Mouse (Mus musculus) liver, embryonic 14.5 days (tissue): ENCODE measurements around the gene Aldh3b2. TPM values are rescaled to one million over a fixed set of nuclear protein-coding genes. Genes with fewer than 3 reads are reported as not detected.
A peak's percentile ranks its signal among the peaks of the same experiment; 100 is the strongest.

Source experiments
- ATAC-seq: fragments of 200-750 bp; cut with Nextera tagmentation; 2 replicates; pipeline ENCODE4 v1.8.0; 2017; ENCODE audit warnings: moderate number of reproducible peaks, mild to moderate bottlenecking, moderate library complexity; ENCODE audit not compliant: insufficient read depth
- DNase-seq, 3 experiments: peaks; one replicate each; pipeline ENCODE4 v3.0.0-alpha.2; 2012 to 2013; ENCODE audit warnings: low read depth in 3 of 3, low spot score in 3 of 3
- H3K27ac ChIP-seq: fragments of 300-500 bp; sonication (generic); 2 replicates; pipeline ENCODE4 v1.5.1; 2014; ENCODE audit warnings: moderate library complexity, mild to moderate bottlenecking, control low read depth, inconsistent platforms
- H3K27me3 ChIP-seq: fragments of 300-500 bp; sonication (generic); 2 replicates; pipeline ENCODE4 v1.6.1; 2014; ENCODE audit warnings: mild to moderate bottlenecking, low read length, moderate library complexity; ENCODE audit not compliant: control insufficient read depth, insufficient read depth
- H3K36me3 ChIP-seq: fragments of 300-500 bp; sonication (generic); replicated peaks from 2 replicates; pipeline ENCODE4 v1.6.1; 2014; ENCODE audit warnings: low read depth; ENCODE audit not compliant: control insufficient read depth, insufficient read depth
- H3K4me1 ChIP-seq, 2 experiments: fragments of 200-500 bp in 1 of 2; fragments of 300-500 bp in 1 of 2; sonication (generic) in 1 of 2; replicated peaks; 2 replicates each; pipeline ENCODE4 v1.6.1; 2012 to 2014; ENCODE audit warnings: antibody characterized with exemption in 1 of 2, inconsistent platforms in 1 of 2, low read length in 1 of 2; ENCODE audit not compliant: control insufficient read depth in 2 of 2, insufficient read depth in 2 of 2
- H3K4me2 ChIP-seq: fragments of 300-500 bp; sonication (generic); 2 replicates; pipeline ENCODE4 v1.6.1; 2014; ENCODE audit warnings: low read depth, mild to moderate bottlenecking, control low read depth, moderate library complexity
- H3K4me3 ChIP-seq, 2 experiments: fragments of 200-500 bp in 1 of 2; fragments of 300-500 bp in 1 of 2; sonication (generic) in 1 of 2; 2 replicates each; pipeline ENCODE4 v1.5.1; 2012 to 2014; ENCODE audit warnings: low read depth in 2 of 2, low read length in 2 of 2, mild to moderate bottlenecking in 2 of 2, control low read depth in 1 of 2, inconsistent platforms in 1 of 2, moderate library complexity in 1 of 2; ENCODE audit not compliant: insufficient read depth in 1 of 2
- H3K9ac ChIP-seq: fragments of 300-500 bp; sonication (generic); replicated peaks from 2 replicates; pipeline ENCODE4 v1.6.1; 2014; ENCODE audit warnings: mild to moderate bottlenecking, control low read depth, moderate library complexity
- H3K9me3 ChIP-seq: fragments of 300-500 bp; sonication (generic); 2 replicates; pipeline ENCODE4 v1.6.1; 2016; ENCODE audit warnings: low read length, mixed read lengths; ENCODE audit not compliant: control insufficient read depth
- CTCF ChIP-seq: IDR thresholded peaks from 2 replicates; pipeline ENCODE4 v1.5.1; 2016; ENCODE audit warnings: antibody characterized with exemption, low read depth, control low read depth
- EP300 ChIP-seq: IDR thresholded peaks from 2 replicates; pipeline ENCODE4 v1.6.1; 2016; ENCODE audit warnings: antibody characterized with exemption, low read depth
- WGBS: fragments of 180-500 bp; shearing (Covaris S2); extraction: QIAGEN DNeasy Blood & Tissue Kit; methylation state at CpG from one replicate; pipeline ENCODE4 v1.1.7; 2014; ENCODE audit not compliant: insufficient replicate concordance; 5-methylcytosine and 5-hydroxymethylcytosine counted together
- polyA plus RNA-seq, 2 experiments: library from polyadenylated mRNA; depleted of rRNA in 1 of 2; stranded (reverse) in 1 of 2; unstranded in 1 of 2; fragments of >200 nt; fragmentation: Nextera tagmentation in 1 of 2; extraction: Ambion mirVana in 1 of 2; gene quantifications; 2 replicates each; pipeline versions ENCODE4 v1.2.1 to v1.2.3; 2012 to 2014

Aldh3b2 gene
- 0.32 and 0.33 TPM in 2 replicates for polyA plus RNA-seq (2012; rRNA removed)
- polyA plus RNA-seq (2014; fragmentation: Nextera tagmentation; extraction: Ambion mirVana) = 0.48 and 0.56 TPM in 2 replicates

DNA sequence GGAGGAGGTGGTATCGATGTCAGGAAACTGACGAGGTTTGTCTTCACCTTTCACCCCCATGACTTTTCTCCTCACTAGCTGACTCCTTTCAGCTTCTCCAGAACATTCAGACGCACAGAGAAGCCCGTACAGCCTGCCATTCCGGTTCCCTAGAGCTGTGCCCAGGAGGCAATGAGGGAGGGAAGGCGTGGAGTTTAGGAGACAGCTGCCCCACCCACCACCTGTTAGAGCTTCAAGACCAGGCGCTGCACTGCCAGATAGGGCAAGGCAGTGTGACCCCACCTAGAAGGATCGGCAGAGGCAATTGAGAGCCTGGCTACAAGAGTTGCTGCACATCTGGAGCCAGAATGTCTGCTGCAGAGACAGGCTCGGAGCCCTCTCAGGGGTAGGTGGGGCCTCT lies at the start of gene Aldh3b2:
Aldh3b2 (plus strand) TSS at position 100 of the 400 bp plus-strand sequence.
- DNase-seq (peak; percentile 48 to 60 (median 55)), ATAC-seq (peak; percentile 83)
- 29% methylated on average over 9 of the region's 9 CpGs for WGBS
- no peaks in the 10 kb centered on the region for H3K27me3 ChIP-seq
- peaks cover 5 to 12% of the 10 kb centered on the region in 2 experiments; a peak in 3 of 4 replicates for H3K4me1 ChIP-seq
- H3K36me3 ChIP-seq = no peaks in the 10 kb centered on the region
- no peak within 1 kb of the TSS for H3K9ac ChIP-seq
- TF ChIP-seq EP300 (no peak), CTCF (no peak)
- H3K4me3 ChIP-seq = no peak within 1 kb of the TSS
- no peak within 1 kb of the TSS for H3K4me2 ChIP-seq
- no peaks in the 10 kb centered on the region for H3K9me3 ChIP-seq
- H3K27ac ChIP-seq = no peak within 1 kb of the TSS

DNA sequence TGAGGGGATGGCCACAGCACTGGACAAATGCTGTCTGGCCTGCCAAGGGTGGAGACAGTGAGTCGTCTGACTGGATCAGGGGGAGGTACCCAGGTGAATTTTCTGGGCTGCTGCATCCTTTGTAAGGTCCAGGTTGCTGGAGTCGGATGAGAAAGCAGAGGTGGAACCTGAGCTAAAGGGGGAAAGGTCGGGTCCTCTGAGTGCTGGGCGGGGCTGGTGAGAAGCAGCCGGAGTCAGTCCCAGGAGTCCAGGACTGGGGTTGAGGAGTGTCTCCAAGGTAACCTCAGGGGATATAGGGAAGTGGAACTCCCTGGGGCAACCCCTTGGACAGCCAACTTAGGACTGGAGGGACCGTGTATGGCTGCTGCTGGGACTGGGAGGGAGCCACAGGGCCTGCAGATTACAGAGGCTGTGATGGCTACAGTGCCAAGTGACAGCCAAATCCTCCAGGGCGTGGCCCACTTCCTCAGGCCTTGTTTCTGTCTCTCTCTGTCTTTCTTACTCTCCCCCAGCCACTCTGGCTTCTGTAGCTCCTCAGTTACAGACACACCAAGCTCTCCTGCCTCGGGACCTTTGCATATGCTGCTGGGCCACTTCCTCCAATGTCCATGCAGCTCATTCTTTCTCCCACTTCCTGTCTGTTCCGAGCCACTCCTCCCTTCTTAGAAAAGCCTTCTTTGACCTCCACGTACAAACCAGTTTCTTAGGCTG lies 49.3 kb upstream of the Aldh3b2 start:
- WGBS = 40% methylated on average over 10 of the region's 10 CpGs
- H3K4me2 ChIP-seq = no peak overlapping the region
- H3K27me3 ChIP-seq = no peaks in the 10 kb centered on the region
- ATAC-seq (no peak), DNase-seq (no peak)
- H3K9ac ChIP-seq = no peak overlapping the region
- H3K9me3 ChIP-seq = no peaks in the 10 kb centered on the region
- no peak overlapping the region for H3K27ac ChIP-seq
- H3K4me3 ChIP-seq = no peak overlapping the region
- no peaks in the 10 kb centered on the region for H3K36me3 ChIP-seq
- peaks cover 3 to 8% of the 10 kb centered on the region in 2 experiments; a peak in 3 of 4 replicates for H3K4me1 ChIP-seq
- TF ChIP-seq CTCF (0 out of 2 replicates have a peak, but pooled peaks have one; percentile 5), EP300 (no peak)

DNA sequence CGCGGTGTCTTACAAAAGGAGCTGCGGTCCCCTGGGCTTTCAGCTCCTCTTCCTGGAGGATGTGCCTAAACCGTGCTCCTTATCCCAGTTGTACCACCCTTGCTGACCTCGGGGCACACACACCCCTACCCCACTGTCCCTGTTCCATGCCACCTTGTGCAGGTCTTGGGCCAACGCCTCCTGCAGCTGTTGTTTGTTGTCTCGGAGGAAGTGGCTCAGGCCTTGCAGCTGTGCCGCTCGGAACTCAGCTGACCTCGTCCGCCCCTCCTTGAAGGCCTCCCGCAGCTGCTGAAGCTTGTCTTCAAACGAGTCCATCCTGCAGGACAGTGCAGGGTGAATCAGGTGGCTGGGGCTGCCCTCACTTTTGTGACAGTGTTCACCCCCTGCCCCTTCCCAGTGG lies 48.5 kb upstream of the Aldh3b2 start:
- 56% methylated on average over 13 of the region's 13 CpGs for WGBS
- no peaks in the 10 kb centered on the region for H3K9me3 ChIP-seq
- no peak for TF ChIP-seq EP300
- no peak for TF ChIP-seq CTCF
- no peaks in the 10 kb centered on the region for H3K27me3 ChIP-seq
- H3K27ac ChIP-seq = no peak overlapping the region
- peaks cover 3 to 8% of the 10 kb centered on the region in 2 experiments; a peak in 3 of 4 replicates for H3K4me1 ChIP-seq
- H3K36me3 ChIP-seq = no peaks in the 10 kb centered on the region
- no peak overlapping the region for H3K4me2 ChIP-seq
- no peak overlapping the region for H3K9ac ChIP-seq
- no peak overlapping the region for H3K4me3 ChIP-seq
- ATAC-seq = no peak
- no peak for DNase-seq

DNA sequence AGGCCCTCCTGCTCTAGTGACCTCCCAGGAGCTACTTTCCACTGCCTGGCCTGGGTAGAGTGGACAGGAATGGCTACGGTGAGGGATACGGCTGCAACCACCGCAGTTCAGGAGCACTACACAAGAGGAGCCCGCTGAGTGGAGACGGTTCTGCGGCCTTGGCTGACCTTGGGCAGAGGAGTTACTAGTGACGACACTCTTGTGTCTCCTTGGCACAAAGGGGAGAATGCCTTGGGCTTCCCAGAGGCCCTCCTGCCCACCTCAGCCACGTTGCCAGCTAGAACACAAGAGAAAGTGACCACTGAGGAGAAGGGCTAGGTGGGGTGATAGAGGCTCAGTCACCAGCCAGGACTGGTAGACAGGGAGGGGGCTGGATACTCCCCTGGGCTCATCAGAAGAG lies 47.9 kb upstream of the Aldh3b2 start:
- 77% methylated on average over 8 of the region's 8 CpGs for WGBS
- DNase-seq = no peak
- H3K9ac ChIP-seq = no peak overlapping the region
- no peaks in the 10 kb centered on the region for H3K27me3 ChIP-seq
- H3K27ac ChIP-seq = no peak overlapping the region
- TF ChIP-seq CTCF = no peak
- no peak for TF ChIP-seq EP300
- H3K4me2 ChIP-seq = no peak overlapping the region
- H3K4me3 ChIP-seq = no peak overlapping the region
- H3K36me3 ChIP-seq = no peaks in the 10 kb centered on the region
- no peak for ATAC-seq
- H3K9me3 ChIP-seq = no peaks in the 10 kb centered on the region
- peaks cover 3 to 8% of the 10 kb centered on the region in 2 experiments; a peak in 3 of 4 replicates for H3K4me1 ChIP-seq

DNA sequence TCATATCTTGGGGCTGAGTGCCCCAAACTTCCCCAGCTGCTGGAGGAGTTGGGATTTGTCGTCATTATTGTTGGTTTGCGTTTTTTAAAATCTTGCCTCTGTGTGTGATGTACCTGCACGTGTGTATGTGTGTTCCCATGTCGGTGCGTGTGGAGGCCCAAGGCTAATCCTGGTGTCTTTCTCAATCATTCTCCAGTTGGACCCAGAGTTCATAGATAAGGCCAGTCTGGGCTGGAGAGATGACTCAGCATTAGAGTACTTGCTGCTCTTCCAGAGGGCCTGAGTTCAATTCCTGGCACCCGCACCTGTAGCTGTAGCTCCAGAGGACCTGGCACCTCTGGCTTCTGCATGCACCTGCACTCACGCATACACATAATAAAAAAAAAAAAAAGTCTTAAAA lies 47.3 kb upstream of the Aldh3b2 start:
- no peak overlapping the region for H3K27ac ChIP-seq
- no peaks in the 10 kb centered on the region for H3K36me3 ChIP-seq
- no peaks in the 10 kb centered on the region for H3K27me3 ChIP-seq
- ATAC-seq (no peak), DNase-seq (no peak)
- H3K9ac ChIP-seq = no peak overlapping the region
- no peak overlapping the region for H3K4me3 ChIP-seq
- TF ChIP-seq EP300 (no peak), CTCF (no peak)
- no peaks in the 10 kb centered on the region for H3K9me3 ChIP-seq
- peaks cover 3 to 12% of the 10 kb centered on the region in 2 experiments for H3K4me1 ChIP-seq
- 58% methylated on average over 7 of the region's 7 CpGs for WGBS
- H3K4me2 ChIP-seq = no peak overlapping the region
